Mouse (Mus musculus) embryonic facial prominence, embryonic 14.5 days (tissue): ENCODE measurements around the gene Spg7. TPM values are rescaled to one million over a fixed set of nuclear protein-coding genes. Genes with fewer than 3 reads are reported as not detected.
A peak's percentile ranks its signal among the peaks of the same experiment; 100 is the strongest.

Experiments used
- ATAC-seq: fragments of 200-750 bp; cut with Nextera tagmentation; 2 replicates; pipeline ENCODE4 v1.8.0; 2017; ENCODE audit warnings: low read depth, moderate number of reproducible peaks, moderate TSS enrichment
- DNase-seq: peaks from one replicate; pipeline ENCODE4 v3.0.0-alpha.2; 2015; ENCODE audit warnings: low spot score
- H3K27ac ChIP-seq: fragments of 300-500 bp; sonication (generic); replicated peaks from 2 replicates; pipeline ENCODE4 v1.5.1; 2014; ENCODE audit warnings: low read depth, mild to moderate bottlenecking, low read length, moderate library complexity
- H3K27me3 ChIP-seq: fragments of 300-500 bp; sonication (generic); replicated peaks from 2 replicates; pipeline ENCODE4 v1.6.1; 2014; ENCODE audit warnings: low read length; ENCODE audit not compliant: control insufficient read depth, insufficient read depth
- H3K36me3 ChIP-seq: fragments of 300-500 bp; sonication (generic); 2 replicates; pipeline ENCODE4 v1.6.1; 2014; ENCODE audit warnings: low read length, mixed read lengths; ENCODE audit not compliant: control insufficient read depth, insufficient read depth
- H3K4me1 ChIP-seq: fragments of 300-500 bp; sonication (generic); 2 replicates; pipeline ENCODE4 v1.6.1; 2014; ENCODE audit warnings: antibody characterized with exemption, low read length; ENCODE audit not compliant: control insufficient read depth, insufficient read depth
- H3K4me2 ChIP-seq: fragments of 300-500 bp; sonication (generic); 2 replicates; pipeline ENCODE4 v1.6.1; 2014; ENCODE audit warnings: low read depth, mild to moderate bottlenecking, low read length, moderate library complexity, mixed read lengths
- H3K4me3 ChIP-seq: fragments of 300-500 bp; sonication (generic); 2 replicates; pipeline ENCODE4 v1.5.1; 2014; ENCODE audit warnings: low read depth, mild to moderate bottlenecking, low read length
- H3K9ac ChIP-seq: fragments of 300-500 bp; sonication (generic); 2 replicates; pipeline ENCODE4 v1.6.1; 2014; ENCODE audit warnings: low read depth, mild to moderate bottlenecking, low read length, moderate library complexity, mixed read lengths
- H3K9me3 ChIP-seq: fragments of 300-500 bp; sonication (generic); 2 replicates; pipeline ENCODE4 v1.6.1; 2016; ENCODE audit warnings: low read length; ENCODE audit not compliant: control insufficient read depth
- WGBS: fragments of 180-500 bp; shearing (Covaris S2); extraction: QIAGEN DNeasy Blood & Tissue Kit; methylation state at CpG from one replicate; pipeline ENCODE4 v1.1.7; 2014; 5-methylcytosine and 5-hydroxymethylcytosine counted together
- polyA plus RNA-seq: library from polyadenylated mRNA; unstranded; fragments of >200 nt; fragmentation: Nextera tagmentation; extraction: Ambion mirVana; gene quantifications from 2 replicates; pipeline ENCODE4 v1.2.1, GENCODE M21; 2014

Gene Spg7
- polyA plus RNA-seq, 1 experiment from 2014 or later = 36.5 TPM

DNA sequence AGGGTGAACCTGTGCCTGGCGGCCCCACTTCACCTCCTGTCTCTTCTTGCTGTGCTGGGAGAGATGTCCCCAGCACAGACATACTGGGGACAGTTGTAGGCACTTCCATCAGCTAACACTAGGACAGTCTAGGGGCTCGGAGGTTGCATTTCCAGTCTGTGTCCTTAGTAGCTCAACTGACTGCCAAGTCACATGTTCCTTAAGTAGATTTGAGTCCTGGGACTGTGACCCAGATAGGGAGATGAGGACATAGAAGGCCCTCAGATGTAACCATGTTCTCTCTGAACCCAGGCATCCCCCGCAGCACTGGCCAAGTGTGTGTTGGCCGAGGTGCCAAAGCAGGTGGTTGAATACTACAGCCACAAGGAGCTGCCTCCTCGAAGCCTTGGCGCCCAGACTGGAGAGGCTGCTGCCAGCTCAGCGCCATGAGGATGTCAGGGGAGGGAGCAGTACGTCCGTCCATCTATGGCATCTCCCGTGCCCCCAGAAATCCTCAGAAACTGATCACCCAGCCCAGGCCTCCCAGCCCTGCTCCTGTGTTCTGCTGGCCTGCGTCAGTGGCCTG, 71.5 kb downstream of the Spg7 start:
- H3K36me3 ChIP-seq = no peaks in the 10 kb centered on the region
- no peak for ATAC-seq

GRCm38 (mm10) chr8:123135406-123135805, 72.7 kb downstream of the Spg7 start:
- Histone ChIP-seq H3K4me3 (no peak overlapping the region), H3K4me2 (0 out of 2 replicates have a peak overlapping the region, but pooled peaks have one; percentile 7), H3K27ac (no peak overlapping the region; the same call in 1 of the 2 replicates), H3K27me3 (no peaks in the 10 kb centered on the region), H3K9ac (peak overlapping the region; percentile 14; the same call in 1 of the 2 replicates), H3K4me1 (peaks cover 21% of the 10 kb centered on the region), H3K9me3 (peaks cover 3% of the 10 kb centered on the region; the same call in 1 of the 2 replicates), H3K36me3 (no peaks in the 10 kb centered on the region)
- no peak for ATAC-seq
- WGBS = 27% methylated on average over 7 of the region's 7 CpGs
- DNase-seq = peak; percentile 28

More for the DNA sequence above, 71.5 kb downstream of the Spg7 start:
- DNase-seq = no peak
- no peak overlapping the region for H3K9ac ChIP-seq
- 92% methylated on average over 11 of the region's 11 CpGs for WGBS
- no peak overlapping the region for H3K4me3 ChIP-seq
- H3K4me1 ChIP-seq = peaks cover 21% of the 10 kb centered on the region
- no peak overlapping the region for H3K4me2 ChIP-seq
- no peak overlapping the region for H3K27ac ChIP-seq
- no peaks in the 10 kb centered on the region for H3K27me3 ChIP-seq
- peaks cover 3% of the 10 kb centered on the region; the same call in 1 of the 2 replicates for H3K9me3 ChIP-seq

GRCm38 (mm10) chr8:123135806-123136205, 73.1 kb downstream of the Spg7 start:
- DNase-seq = no peak
- H3K27ac ChIP-seq = no peak overlapping the region; the same call in 1 of the 2 replicates
- no peaks in the 10 kb centered on the region for H3K36me3 ChIP-seq
- H3K4me3 ChIP-seq = no peak overlapping the region
- H3K9me3 ChIP-seq = peaks cover 3% of the 10 kb centered on the region; the same call in 1 of the 2 replicates
- 0 out of 2 replicates have a peak overlapping the region, but pooled peaks have one; percentile 7 for H3K4me2 ChIP-seq
- peaks cover 21% of the 10 kb centered on the region for H3K4me1 ChIP-seq
- WGBS = 41% methylated on average over 9 of the region's 9 CpGs
- H3K27me3 ChIP-seq = no peaks in the 10 kb centered on the region
- H3K9ac ChIP-seq = peak overlapping the region; percentile 14; the same call in 1 of the 2 replicates
- ATAC-seq = no peak

DNA sequence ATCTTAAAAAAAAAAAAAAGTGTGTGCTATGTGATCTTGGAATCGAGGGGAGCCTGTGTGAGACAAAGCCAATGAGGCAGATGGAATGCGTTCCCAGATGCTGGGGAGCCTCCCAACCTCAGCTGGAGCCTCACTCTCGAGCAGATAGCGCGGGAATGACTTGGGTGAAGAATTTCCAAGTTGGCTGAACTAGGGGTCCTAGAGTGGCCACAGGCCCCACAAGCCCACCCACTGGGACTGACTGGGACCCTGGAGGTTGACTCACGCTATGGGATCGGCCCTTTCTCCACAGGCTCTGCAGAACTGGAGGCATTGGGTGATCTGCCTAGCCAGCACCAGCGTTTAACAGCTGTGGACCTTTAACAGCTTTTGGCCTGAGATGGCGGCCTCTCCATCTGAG, 73.5 kb downstream of the Spg7 start:
- H3K9ac ChIP-seq = no peak overlapping the region
- WGBS = 77% methylated on average over 9 of the region's 9 CpGs
- H3K36me3 ChIP-seq = no peaks in the 10 kb centered on the region
- H3K4me3 ChIP-seq = no peak overlapping the region
- DNase-seq = peak; percentile 12
- H3K9me3 ChIP-seq = peaks cover 3% of the 10 kb centered on the region; the same call in 1 of the 2 replicates
- H3K4me1 ChIP-seq = peaks cover 21% of the 10 kb centered on the region
- no peak overlapping the region for H3K27ac ChIP-seq
- no peaks in the 10 kb centered on the region for H3K27me3 ChIP-seq
- ATAC-seq = no peak
- H3K4me2 ChIP-seq = no peak overlapping the region

DNA sequence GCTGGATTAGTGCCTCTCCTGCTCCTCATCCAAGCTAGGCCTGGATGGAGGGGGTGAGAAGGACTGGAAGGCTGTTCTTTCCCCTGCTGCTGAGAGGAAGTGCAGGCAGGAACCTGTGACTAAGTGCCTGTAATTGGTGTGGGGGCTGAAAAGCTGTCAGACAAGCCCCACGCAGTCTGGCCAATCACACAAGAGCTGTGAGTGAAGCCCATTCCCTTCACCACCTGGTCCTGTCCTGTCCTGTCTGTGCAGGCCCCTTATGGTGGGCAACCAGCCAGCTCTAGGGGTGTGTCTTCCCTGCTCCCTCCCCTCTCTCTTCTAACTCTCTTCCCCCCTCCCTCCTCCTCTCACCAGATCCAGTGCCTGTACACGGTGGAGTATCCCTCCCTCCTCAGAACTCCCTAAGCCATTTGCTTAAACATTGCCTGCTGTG, 74.9 kb downstream of the Spg7 start:
- DNase-seq = peak; percentile 98
- WGBS = 0% methylated on average over 1 of the region's 2 CpGs
- Histone ChIP-seq H3K4me1 (peaks cover 31% of the 10 kb centered on the region), H3K4me3 (no peak overlapping the region), H3K36me3 (no peaks in the 10 kb centered on the region), H3K9ac (peak overlapping the region; percentile 34; the same call in 1 of the 2 replicates), H3K27ac (peak overlapping the region; percentile 91), H3K27me3 (no peaks in the 10 kb centered on the region), H3K9me3 (peaks cover 3% of the 10 kb centered on the region; the same call in 1 of the 2 replicates), H3K4me2 (no peak overlapping the region)
- ATAC-seq = peak; percentile 94

GRCm38 (mm10) chr8:123138741-123139140, 76.0 kb downstream of the Spg7 start:
- no peak for DNase-seq
- Histone ChIP-seq H3K9ac (no peak overlapping the region), H3K9me3 (no peaks in the 10 kb centered on the region), H3K4me3 (no peak overlapping the region), H3K4me2 (no peak overlapping the region), H3K27ac (no peak overlapping the region), H3K27me3 (no peaks in the 10 kb centered on the region), H3K36me3 (no peaks in the 10 kb centered on the region), H3K4me1 (peaks cover 32% of the 10 kb centered on the region)
- 55% methylated on average over 4 of the region's 4 CpGs for WGBS
- no peak for ATAC-seq

DNA sequence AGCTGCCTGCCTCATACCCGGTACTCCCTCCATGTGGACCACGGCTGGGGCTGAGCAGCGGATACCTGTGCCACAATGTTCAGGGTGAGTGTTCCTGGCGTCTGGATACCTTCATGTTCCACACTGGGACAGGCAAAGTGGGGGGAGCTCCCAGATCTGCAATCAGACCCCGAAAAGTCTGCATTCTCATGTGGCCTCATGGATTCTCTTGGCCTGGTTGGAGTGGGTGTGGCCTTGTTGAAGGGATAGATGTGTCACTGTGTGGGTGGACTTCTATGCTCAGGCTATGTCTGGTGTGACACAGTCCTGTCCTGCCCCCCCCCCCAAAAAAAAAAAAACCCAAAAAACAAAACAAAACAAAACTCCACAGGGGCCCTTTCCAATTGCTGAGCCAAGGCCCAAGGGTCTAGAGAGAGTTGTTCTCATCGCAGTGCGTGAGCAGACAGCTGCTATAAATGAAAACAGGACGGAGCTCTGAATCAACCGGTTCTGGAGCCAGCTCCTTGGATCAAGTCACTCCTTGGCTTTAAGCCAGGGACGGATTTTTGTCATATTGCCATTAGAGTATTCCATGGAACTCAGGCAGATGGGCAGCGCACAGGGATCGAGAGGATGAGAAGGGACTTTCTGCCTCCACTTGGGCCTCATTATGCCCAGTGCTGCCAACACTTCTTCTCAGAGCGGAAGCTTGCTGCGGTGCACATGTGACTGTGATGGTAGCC, 79.2 kb downstream of the Spg7 start:
- H3K4me1 ChIP-seq = peaks cover 32% of the 10 kb centered on the region
- peak; percentile 96 for DNase-seq
- no peak overlapping the region for H3K9ac ChIP-seq
- no peak overlapping the region for H3K4me3 ChIP-seq
- H3K9me3 ChIP-seq = no peaks in the 10 kb centered on the region
- no peak overlapping the region for H3K4me2 ChIP-seq
- no peaks in the 10 kb centered on the region for H3K27me3 ChIP-seq
- WGBS = 47% methylated on average over 14 of the region's 14 CpGs
- H3K27ac ChIP-seq = peak overlapping the region; percentile 91
- peak; percentile 49 for ATAC-seq
- H3K36me3 ChIP-seq = no peaks in the 10 kb centered on the region

DNA sequence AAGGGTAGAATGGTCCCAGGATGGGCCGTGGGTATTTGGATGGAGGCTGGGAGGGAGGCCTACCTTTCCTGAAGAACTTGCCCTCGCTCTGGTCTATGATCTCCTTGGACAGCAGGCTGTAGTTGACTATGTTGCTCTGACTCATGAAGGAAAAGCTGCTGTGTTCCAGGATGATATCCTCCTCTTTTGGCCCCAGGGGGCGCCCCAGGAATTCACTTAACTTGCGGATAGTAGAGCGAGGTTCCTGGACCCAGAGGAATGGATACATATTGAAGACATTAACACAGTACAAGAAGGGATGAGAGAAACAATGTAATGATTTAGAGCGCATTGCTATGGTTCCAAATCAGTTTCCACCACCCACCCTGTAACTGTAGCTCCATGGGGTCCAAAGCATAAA, 82.5 kb downstream of the Spg7 start:
- 48% methylated on average over 6 of the region's 6 CpGs for WGBS
- ATAC-seq = no peak
- DNase-seq = peak; percentile 90
- H3K36me3 ChIP-seq = no peaks in the 10 kb centered on the region
- H3K27ac ChIP-seq = 0 out of 2 replicates have a peak overlapping the region, but pooled peaks have one; percentile 68
- no peak overlapping the region for H3K4me2 ChIP-seq
- no peaks in the 10 kb centered on the region for H3K27me3 ChIP-seq
- H3K9me3 ChIP-seq = no peaks in the 10 kb centered on the region
- H3K9ac ChIP-seq = no peak overlapping the region
- peaks cover 16% of the 10 kb centered on the region; the same call in 1 of the 2 replicates for H3K4me1 ChIP-seq
- H3K4me3 ChIP-seq = no peak overlapping the region
